Mouse (Mus musculus) T-helper 17 cell (primary cell): ENCODE measurements around the gene Afm.

Experiments
- in situ Hi-C, 2 experiments: fragments of 300-600 bp; cut with MboI, MseI; formaldehyde crosslinking; loops; 1 replicate in 1 of 2; 2 replicates in 1 of 2; pipeline ENCODE4 v1.15.1; 2025; ENCODE audit warnings: high pct_unique_total_duplicates in 2 of 2

Gene Afm

DNA sequence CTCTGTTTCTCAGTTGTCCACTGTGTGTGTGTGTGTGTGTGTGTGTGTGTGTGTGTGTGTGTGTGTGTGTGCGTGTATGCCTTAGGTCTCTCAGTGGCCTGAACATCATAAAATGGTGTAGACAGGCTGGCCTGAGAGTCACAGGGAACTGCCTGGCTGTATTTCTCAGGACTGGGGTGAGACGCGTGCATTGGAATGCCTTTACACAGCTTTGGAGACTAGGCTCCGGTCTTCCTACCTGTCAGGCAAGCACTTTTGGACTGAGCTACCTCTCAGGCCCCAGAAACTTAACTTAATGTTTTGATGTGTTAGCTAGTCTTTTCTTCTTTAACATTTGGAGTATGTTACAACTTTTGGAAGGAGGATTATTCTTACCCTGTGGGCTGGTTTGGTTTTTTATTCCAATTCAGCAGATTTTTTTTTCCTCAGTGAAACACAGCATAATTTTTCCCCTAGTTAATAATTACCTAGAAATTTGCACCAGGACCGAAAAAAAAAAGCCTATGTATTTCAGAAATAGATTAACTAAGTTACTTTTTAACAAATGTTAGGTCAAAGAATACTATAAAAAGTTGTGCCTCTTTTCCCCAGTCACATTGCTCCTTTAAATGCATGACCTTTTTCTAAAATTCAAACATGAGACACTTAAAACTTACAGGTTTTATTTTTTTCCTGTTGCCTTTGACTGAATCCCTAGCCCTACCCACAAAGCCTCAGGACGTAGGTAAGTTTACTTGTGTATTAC, at the start of gene Afm:
TSS of gene Afm (plus strand) at position 577 of the 745 bp plus-strand sequence.
- in situ Hi-C loops, result loop anchor here in 1 of 2 experiments (25.0 kb wide), 1 partner anchor 1731 kb away; no protein-coding TSS in a partner anchor

GRCm38 (mm10) chr5:90470836-90471235, 47.9 kb upstream of the Afm start:
- in situ Hi-C loops, result no loop called here

GRCm38 (mm10) chr5:90473902-90474301, 44.8 kb upstream of the Afm start:
- in situ Hi-C loops, result no loop called here

DNA sequence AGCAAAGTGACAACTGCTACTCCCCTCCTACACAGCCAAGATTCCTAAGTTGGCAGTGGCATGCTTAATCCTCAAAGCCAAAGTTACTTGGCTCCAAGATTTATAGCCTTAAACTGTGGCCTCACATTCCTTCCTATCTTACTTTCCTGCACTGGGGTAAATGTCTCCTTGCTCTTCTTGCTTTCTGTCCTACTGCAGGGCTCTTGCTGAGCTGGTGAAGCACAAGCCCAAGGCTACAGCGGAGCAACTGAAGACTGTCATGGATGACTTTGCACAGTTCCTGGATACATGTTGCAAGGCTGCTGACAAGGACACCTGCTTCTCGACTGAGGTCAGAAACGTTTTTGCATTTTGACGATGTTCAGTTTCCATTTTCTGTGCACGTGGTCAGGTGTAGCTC, 44.4 kb upstream of the Afm start:
- in situ Hi-C loops, result no loop called here

- in situ Hi-C loops, result loop anchor here in 1 of 2 experiments (25.0 kb wide), 1 partner anchor 1661 kb away; the partner anchor contains the start of gene Uso1
Measured at GRCm38 (mm10) chr5:90476741-90477140, 42.0 kb upstream of the Afm start.

DNA sequence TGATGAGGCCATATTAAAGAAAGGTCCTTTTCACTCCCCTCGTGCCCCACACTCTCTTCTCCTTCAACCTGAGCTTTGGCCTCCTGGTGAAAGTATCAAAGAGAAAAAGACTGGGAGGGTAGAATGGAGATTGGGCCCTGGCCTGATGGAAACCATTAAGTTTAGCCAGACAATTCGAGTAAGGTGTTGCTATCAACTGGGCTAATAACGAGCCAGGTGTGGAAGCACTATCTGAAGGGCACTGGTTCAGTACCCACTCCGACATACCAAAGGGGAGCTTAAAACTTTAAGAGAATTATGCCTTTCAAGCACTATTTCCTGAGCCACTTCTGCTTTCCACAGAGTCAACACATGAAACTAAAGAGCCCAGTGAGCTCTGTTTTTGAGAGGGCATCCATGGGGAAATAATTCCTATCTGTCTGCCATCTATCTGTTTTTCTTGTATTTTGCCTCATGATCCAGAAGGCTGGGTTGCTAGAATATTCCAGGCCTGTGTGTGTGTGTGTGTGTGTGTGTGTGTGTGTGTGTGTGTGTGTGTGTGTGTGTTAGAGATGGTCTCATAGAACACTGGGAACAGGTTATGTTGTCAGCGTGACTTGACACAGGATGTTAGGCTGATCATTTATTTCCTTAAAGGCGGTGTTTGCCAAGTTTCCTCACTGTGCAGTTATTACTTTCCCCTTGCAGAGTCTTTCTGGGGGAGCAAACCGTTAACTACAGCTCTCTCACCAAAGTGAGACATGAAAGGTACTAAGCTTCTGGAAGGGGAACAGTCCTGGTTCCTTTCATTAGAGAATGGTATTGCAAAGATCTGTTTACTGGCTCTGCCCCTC, 41.2 kb upstream of the Afm start:
- in situ Hi-C loops, result loop anchor here in 1 of 2 experiments (25.0 kb wide), 1 partner anchor 1660 kb away; the partner anchor contains the start of gene Uso1

DNA sequence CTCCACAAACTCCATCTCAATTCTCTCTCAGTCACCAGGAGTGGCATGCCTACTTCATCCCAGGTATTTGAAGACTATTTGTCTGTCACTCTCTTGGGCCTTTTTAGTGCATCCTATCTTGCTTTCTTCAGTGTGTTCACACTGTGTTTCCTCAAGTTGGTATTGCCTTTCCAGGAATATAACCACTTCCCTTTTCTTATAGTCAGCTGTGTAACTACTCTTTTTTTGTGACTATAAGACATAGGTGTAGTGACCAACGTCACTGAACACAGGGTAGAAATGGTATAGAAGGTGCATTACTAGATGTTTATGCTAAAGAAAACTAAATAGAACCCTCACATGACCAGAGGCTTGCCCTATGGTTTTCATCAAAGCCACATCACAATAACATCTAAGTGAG, 39.8 kb upstream of the Afm start:
- in situ Hi-C loops, result loop anchor here in 1 of 2 experiments (25.0 kb wide), 1 partner anchor 1658 kb away; the partner anchor contains the start of gene Uso1

DNA sequence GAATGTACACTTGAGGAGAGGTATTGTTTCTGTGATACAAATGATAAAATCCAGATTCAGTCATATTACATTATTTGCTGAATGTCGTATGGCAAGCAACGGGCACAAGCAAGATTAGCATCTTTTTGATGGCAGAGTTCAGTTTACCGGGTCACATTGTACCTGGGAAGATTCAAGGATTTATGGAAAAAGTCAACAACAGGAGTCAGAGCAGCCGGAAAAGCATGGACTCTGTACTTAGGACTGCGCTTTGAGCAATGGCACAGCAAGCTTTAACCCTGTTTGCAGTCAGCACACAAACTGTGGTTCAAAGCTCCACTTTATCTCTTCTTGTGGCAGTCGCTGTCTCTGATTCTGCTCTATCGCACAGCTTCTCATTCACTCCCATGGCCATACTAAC, 33.1 kb upstream of the Afm start:
- in situ Hi-C loops, result loop anchor here in 1 of 2 experiments (25.0 kb wide), 1 partner anchor 1652 kb away; the partner anchor contains the start of gene Uso1

DNA sequence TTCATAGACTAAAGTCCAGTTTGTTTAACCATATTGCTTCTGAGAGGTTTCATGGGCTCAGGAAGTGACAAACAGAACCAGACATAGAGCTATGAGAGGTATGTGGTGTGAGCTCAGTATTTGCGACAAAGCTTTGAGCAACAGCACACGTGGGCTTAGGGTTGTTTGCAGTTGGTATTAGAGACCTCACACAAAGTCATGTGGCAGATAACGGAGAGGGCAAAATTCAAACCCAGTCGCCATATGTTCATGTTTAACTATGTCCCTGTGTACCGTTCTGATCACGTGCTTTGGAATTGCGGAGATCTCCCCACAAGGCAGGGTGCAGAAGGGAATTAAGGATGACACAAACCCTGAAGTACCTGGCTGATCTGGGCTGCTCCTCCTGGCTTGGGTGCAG, 30.4 kb upstream of the Afm start:
- in situ Hi-C loops, result loop anchor here in 1 of 2 experiments (25.0 kb wide), 1 partner anchor 1649 kb away; the partner anchor contains the start of gene Uso1

DNA sequence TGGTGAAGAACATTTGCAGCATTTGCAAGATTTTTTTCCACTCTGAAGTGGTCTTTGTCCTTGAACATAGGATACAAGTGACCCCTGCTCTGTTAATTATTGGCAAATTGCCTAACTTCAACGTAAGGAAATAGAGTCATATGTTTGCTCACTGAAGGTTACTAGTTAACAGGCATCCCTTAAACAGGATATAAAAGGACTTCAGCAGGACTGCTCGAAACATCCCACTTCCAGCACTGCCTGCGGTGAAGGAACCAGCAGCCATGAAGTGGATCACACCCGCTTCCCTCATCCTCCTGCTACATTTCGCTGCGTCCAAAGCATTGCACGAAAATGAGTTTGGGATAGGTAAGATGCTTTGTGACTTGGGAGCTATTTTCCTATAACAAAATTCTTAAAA, 28.2 kb upstream of the Afm start, which contains the start of gene Afp:
TSS of gene Afp (plus strand) at position 220 of the 400 bp plus-strand sequence.
- in situ Hi-C loops, result loop anchor here in 1 of 2 experiments (10.0 to 25.0 kb wide), 2 partner anchors 1647 to 1814 kb away; partner anchors contain the start of gene Uso1

DNA sequence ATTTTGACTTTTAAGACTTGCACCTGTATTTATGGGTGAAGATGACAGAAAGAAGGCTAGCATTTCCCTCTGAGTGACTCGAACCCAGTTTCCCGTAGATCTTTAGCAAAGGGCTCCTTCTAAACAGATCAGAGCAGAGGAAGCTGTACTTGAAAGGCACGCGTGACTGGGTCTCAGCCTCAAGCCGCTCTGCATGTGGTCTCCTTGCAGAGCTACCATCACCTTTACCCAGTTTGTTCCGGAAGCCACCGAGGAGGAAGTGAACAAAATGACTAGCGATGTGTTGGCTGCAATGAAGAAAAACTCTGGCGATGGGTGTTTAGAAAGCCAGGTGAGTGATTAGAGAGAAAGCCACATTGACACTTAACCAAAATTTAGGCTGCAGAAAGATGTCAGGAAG, 26.3 kb upstream of the Afm start:
- in situ Hi-C loops, result loop anchor here in 1 of 2 experiments (10.0 to 25.0 kb wide), 2 partner anchors 1645 to 1812 kb away; partner anchors contain the start of gene Uso1

- in situ Hi-C loops, result loop anchor here in 1 of 2 experiments (10.0 to 25.0 kb wide), 2 partner anchors 1643 to 1810 kb away; partner anchors contain the start of gene Uso1
Measured at GRCm38 (mm10) chr5:90494308-90494707, 24.4 kb upstream of the Afm start.

DNA sequence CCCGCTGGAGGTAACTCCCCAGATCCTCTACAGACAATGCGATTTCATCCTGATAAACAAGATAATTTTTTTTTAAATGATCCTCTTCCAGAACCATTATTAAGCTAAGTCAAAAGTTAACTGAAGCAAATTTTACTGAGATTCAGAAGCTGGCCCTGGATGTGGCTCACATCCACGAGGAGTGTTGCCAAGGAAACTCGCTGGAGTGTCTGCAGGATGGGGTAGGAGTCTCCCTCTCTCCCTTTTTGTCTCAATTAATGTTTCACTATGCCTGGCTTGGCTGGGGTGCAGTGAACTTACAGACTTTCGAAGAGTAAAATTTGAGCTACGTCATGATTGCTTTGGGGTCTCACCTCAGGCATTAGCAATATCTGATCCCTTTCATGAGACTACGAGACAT, 19.2 kb upstream of the Afm start:
- in situ Hi-C loops, result loop anchor here (5.0 to 25.0 kb wide), 3 partner anchors 297 to 1805 kb away; partner anchors contain the start of gene Uso1 (in 1 of the 2)

GRCm38 (mm10) chr5:90500714-90501113, 18.0 kb upstream of the Afm start:
- in situ Hi-C loops, result loop anchor here in 1 of 2 experiments (5.0 to 25.0 kb wide), 2 partner anchors 288 to 1713 kb away; no protein-coding TSS in a partner anchor

DNA sequence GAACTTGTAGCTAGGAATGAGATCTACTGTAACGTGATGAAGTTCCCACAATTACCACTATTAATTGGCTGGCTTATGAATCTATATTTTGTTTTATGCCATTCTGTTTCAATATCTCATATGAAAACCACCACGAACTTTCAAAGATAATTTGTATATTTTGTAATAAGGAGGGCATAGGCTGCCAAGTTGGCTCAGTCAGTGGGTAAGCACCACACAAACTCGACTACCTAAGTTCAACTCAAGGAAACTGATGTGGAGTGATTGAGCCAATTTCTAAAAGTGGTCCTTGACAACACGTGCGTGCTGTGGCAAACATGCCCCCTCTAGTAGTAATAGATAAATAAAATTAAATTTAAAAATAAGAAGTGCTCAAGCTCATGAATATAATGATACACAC, 17.0 kb upstream of the Afm start:
- in situ Hi-C loops, result loop anchor here in 1 of 2 experiments (5.0 to 25.0 kb wide), 2 partner anchors 289 to 1714 kb away; no protein-coding TSS in a partner anchor

GRCm38 (mm10) chr5:90504742-90505141, 14.0 kb upstream of the Afm start:
- in situ Hi-C loops, result loop anchor here in 1 of 2 experiments (5.0 to 25.0 kb wide), 2 partner anchors 292 to 1717 kb away; no protein-coding TSS in a partner anchor

- in situ Hi-C loops, result loop anchor here in 1 of 2 experiments (25.0 kb wide), 1 partner anchor 1719 kb away; no protein-coding TSS in a partner anchor
Measured at GRCm38 (mm10) chr5:90506507-90506906, 12.2 kb upstream of the Afm start.

GRCm38 (mm10) chr5:90507411-90507949, 11.3 kb upstream of the Afm start:
- in situ Hi-C loops, result loop anchor here in 1 of 2 experiments (25.0 kb wide), 1 partner anchor 1720 kb away; no protein-coding TSS in a partner anchor

- in situ Hi-C loops, result loop anchor here in 1 of 2 experiments (25.0 kb wide), 1 partner anchor 1723 kb away; no protein-coding TSS in a partner anchor
Measured at GRCm38 (mm10) chr5:90509828-90510592, 8.7 kb upstream of the Afm start.
